ENCODE assay signal across 22 mouse cellular contexts in genomic region chrX:70463621-70464020, GRCm38 (mm10). TPM values are rescaled to one million over a fixed set of nuclear protein-coding genes. Genes with fewer than 3 reads are reported as not detected.
DNase-seq lines count a peak whose midpoint lies in the region; ATAC-seq lines count a peak whose summit lies in the region.
"Had no signal": no experiment of that assay in that cellular context is flagged by ENCODE, and none has a peak within 500 bp of the region (broad histone marks: within the 10 kb centered on the region; RNA-seq: fewer than 3 reads in every experiment).

No protein-coding gene starts in this region.

- no peak for ATAC-seq in erythroblast, adult 5-6 weeks (replicated peaks; ENCODE audit: low FRiP score, poor library complexity, severe bottlenecking)
- ATAC-seq: forebrain, embryonic 15.5 days; hindbrain, postnatal 0 days; Patski had no signal

- DNase-seq in frontal cortex, postnatal 36 days (ENCODE audit: low spot score in 2 of 2), result peak; percentile 15 to 40
- no peak for DNase-seq in frontal cortex, postnatal 10 days (ENCODE audit: low spot score in 2 of 2)
- DNase-seq in left cerebral cortex, postnatal 25 days (ENCODE audit: low spot score in 2 of 2), result peak; percentile 13 to 67
- DNase-seq in left cerebral cortex, postnatal 4 days, result no peak
- peak; percentile 10 for DNase-seq in right cerebral cortex, postnatal 25 days
- no peak for DNase-seq in right cerebral cortex, postnatal 14 days
- DNase-seq: adrenal gland, postnatal 10 days; adrenal gland, postnatal 36 days; B cell, adult 2 months; cerebellum, adult 11 months; cerebellum, adult 2 months; cerebellum, adult 9-11 months; cerebellum, postnatal 25 days; gastrocnemius, postnatal 10 days; gastrocnemius, postnatal 36 days; heart, adult 2 months; heart, postnatal 14 days; heart, postnatal 4 days had no signal

- intact Hi-C loops in left cerebral cortex, postnatal 25 days (cut with DNase I), result loop anchor here (10.0 kb wide), 1 partner anchor 101 kb away; no protein-coding TSS in a partner anchor
- intact Hi-C loops in left cerebral cortex, postnatal 4 days (cut with DNase I), result no loop called here

RNA-seq across cellular contexts. Expression of gene Tmem185a, which starts 13.4 kb away (rescaled TPM):
- 10 to 100 TPM; 51.4 to 64.5 TPM for total RNA-seq in left cerebral cortex, postnatal 25 days (2021)
- 10 to 100 TPM; 29.1 to 32.7 TPM for total RNA-seq in left cerebral cortex, postnatal 4 days (2021)
- total RNA-seq in erythroblast, adult 5-6 weeks (2015; ENCODE audit: low replicate concordance), result 6.9 and 10.0 TPM in 2 replicates
- total RNA-seq in erythroblast, adult 5-6 weeks (2017; ENCODE audit: low replicate concordance), result 1.5 and 4.6 TPM in 2 replicates

Comparison
In these comparisons a context has a peak if more than half of its experiments do, and no peak if none do; other contexts are left out.
1. DNase-seq: peak in frontal cortex, postnatal 36 days (2 of 2), left cerebral cortex, postnatal 25 days (2 of 2) and right cerebral cortex, postnatal 25 days (single experiment); none in frontal cortex, postnatal 10 days (0 of 2), left cerebral cortex, postnatal 4 days (single experiment) and right cerebral cortex, postnatal 14 days (single experiment).